Mouse (Mus musculus): ENCODE measurements at regions not wholly inside any gene's neighbourhood (a gene's known extent, or its start where the extent isn't known, plus 50 kb on each side); places are given as distances from the start of the nearest gene placed in this dataset.
"Not testable (repeated sequence)": the region's sequence is repeated elsewhere in the genome, so short reads cannot be mapped to it uniquely, and the experiment has no call there.

DNA sequence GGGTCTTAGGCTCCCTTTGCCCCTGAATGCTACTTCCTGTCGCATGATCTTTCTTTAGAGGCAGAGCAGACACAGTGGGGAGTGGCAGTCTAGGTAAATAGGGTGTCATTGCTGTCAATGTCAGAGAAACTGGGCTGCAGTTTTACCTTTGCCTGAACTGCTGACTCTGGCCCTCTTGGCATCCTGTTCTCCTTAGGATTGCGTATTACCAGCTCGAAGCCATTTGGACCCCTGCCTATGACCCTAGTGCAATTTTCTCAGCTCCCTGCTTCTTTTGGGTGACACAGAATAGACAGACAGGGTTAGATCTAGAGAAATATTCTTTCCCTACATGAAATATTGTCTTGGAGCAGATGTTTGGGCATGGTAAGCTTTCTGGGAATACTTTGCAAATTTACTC lies 467.3 kb upstream of the Slc35b3 start:
- WGBS, result 90% methylated on average over 3 of the region's 3 CpGs
- H3K36me3 ChIP-seq, result no peaks in the 10 kb centered on the region
- H3K4me2 ChIP-seq (replicated peaks), result no peak overlapping the region
- no peaks in the 10 kb centered on the region for H3K27me3 ChIP-seq
- no peaks in the 10 kb centered on the region for H3K4me1 ChIP-seq (replicated peaks)
- no peak overlapping the region for H3K4me3 ChIP-seq (replicated peaks)
- H3K27ac ChIP-seq, result no peak overlapping the region
- H3K9me3 ChIP-seq, result no peaks in the 10 kb centered on the region
- no peak overlapping the region for H3K9ac ChIP-seq (replicated peaks)
- no peak for ATAC-seq

DNA sequence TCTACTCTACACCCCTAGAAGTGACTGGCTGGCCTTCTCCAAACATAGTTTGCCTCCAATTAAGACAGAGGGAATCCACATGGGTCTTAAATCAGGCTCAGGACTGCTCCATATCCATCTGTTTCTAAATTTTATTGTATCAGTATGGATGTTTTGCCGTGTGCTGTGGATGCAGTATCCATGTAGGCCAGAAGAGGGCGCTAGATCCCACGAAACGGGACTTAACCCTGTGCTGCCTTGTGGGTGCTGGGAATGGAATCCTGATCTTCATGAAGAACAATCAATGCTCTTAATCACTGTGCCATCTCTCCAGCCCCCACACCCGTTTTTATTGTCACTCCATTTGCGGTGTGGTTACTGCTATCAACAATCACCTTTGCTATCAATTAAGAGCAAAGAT lies 465.3 kb upstream of the Slc35b3 start:
- ATAC-seq, result no peak
- H3K4me3 ChIP-seq (replicated peaks), result no peak overlapping the region
- H3K27me3 ChIP-seq, result no peaks in the 10 kb centered on the region
- H3K4me1 ChIP-seq (replicated peaks), result no peaks in the 10 kb centered on the region
- H3K36me3 ChIP-seq, result no peaks in the 10 kb centered on the region
- H3K27ac ChIP-seq, result no peak overlapping the region
- no peak overlapping the region for H3K9ac ChIP-seq (replicated peaks)
- 70% methylated on average over 6 of the region's 6 CpGs for WGBS
- no peak overlapping the region for H3K4me2 ChIP-seq (replicated peaks)
- no peaks in the 10 kb centered on the region for H3K9me3 ChIP-seq

DNA sequence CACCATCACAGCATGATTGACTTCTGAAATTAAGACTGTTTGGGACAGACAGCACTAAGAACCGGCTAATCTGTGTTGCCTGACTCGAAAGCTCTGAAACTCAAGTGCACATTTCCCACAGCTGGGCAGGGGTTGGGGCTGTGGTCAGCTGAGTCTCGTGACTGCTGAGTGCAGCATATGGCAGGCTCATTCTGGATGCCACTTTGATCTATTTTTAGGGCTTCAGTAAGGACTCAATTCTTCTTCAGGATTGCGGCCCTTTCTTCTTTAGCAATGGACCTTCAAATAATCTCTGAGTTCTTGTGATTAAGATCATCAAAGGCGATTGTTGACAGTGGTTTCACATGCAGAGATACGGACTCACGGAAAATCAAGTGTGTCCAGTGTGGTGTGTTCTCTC lies 457.5 kb upstream of the Slc35b3 start:
- WGBS, result 32% methylated on average over 7 of the region's 7 CpGs
- no peak overlapping the region for H3K4me3 ChIP-seq (replicated peaks)
- no peak for ATAC-seq

DNA sequence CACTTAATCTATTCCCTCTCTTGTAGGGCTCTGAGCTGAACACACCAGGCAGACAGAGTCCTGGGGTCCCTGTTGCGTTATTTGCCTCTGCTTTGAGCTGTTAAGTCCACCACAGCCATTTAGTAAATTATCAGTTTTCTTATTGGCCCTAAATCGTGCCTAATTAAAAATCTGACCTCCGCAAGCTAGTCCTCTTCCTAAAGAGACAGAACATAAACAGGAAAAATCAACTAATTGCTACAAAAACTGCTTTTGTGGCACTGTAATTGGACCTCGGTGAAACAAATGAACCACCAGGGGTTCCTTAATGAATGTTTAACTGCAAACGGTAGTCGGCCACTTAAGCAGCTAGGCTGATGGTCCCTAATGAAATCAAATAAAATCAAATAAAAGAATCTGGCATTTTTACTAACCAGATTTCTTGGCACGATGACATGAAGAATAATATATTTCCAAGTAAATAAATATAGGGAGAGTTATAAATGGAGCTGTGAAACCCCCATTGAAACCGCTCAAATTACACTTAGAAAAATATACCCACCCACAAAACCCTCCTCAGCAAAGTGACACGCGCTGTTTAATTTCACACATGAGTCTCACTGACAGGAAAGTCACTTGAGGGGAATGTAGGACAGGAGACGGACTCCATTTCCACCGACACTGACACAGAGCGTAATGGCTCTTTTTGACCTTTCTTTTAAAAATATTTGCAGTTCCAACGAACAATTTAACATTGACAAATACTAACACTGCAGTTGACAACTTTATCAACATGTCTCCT lies 451.0 kb upstream of the Slc35b3 start:
- Histone ChIP-seq H3K4me2 (replicated peaks) (no peak overlapping the region), H3K4me1 (replicated peaks) (no peaks in the 10 kb centered on the region), H3K36me3 (no peaks in the 10 kb centered on the region), H3K9ac (replicated peaks) (no peak overlapping the region), H3K4me3 (replicated peaks) (no peak overlapping the region), H3K27ac (no peak overlapping the region), H3K9me3 (no peaks in the 10 kb centered on the region), H3K27me3 (no peaks in the 10 kb centered on the region)
- 74% methylated on average over 14 of the region's 14 CpGs for WGBS
- ATAC-seq, result no peak

More for the DNA sequence above, 457.5 kb upstream of the Slc35b3 start:
- Histone ChIP-seq H3K27ac (no peak overlapping the region), H3K4me2 (replicated peaks) (no peak overlapping the region), H3K9me3 (no peaks in the 10 kb centered on the region), H3K9ac (replicated peaks) (no peak overlapping the region), H3K27me3 (no peaks in the 10 kb centered on the region), H3K4me1 (replicated peaks) (peaks cover 6% of the 10 kb centered on the region; the same call in 1 of the 2 replicates), H3K36me3 (no peaks in the 10 kb centered on the region)

DNA sequence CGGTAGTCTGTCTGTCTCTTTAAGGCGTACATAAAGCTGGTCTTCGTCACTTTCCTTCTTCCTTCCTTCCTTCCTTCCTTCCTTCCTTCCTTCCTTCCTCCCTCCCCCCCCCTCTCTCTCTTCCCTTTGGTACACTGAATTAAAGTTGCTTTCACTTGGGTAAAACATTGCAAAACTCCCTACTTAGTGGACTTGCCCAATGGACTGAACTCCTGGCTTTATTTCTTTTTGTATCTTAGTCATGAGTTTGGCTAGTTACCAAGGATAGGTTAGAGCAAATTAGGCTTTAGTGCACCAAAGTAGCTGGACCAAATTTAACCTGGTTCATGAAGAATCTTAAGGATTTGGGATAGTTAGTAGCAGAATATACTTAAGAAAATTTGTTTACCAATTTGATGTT lies 431.9 kb upstream of the Slc35b3 start:
- Histone ChIP-seq H3K27ac (no peak overlapping the region), H3K9me3 (no peaks in the 10 kb centered on the region), H3K4me2 (replicated peaks) (no peak overlapping the region), H3K4me1 (replicated peaks) (no peaks in the 10 kb centered on the region), H3K4me3 (replicated peaks) (no peak overlapping the region), H3K36me3 (no peaks in the 10 kb centered on the region), H3K9ac (replicated peaks) (no peak overlapping the region), H3K27me3 (no peaks in the 10 kb centered on the region)
- 92% methylated on average over 3 of the region's 3 CpGs for WGBS
- no peak for ATAC-seq

DNA sequence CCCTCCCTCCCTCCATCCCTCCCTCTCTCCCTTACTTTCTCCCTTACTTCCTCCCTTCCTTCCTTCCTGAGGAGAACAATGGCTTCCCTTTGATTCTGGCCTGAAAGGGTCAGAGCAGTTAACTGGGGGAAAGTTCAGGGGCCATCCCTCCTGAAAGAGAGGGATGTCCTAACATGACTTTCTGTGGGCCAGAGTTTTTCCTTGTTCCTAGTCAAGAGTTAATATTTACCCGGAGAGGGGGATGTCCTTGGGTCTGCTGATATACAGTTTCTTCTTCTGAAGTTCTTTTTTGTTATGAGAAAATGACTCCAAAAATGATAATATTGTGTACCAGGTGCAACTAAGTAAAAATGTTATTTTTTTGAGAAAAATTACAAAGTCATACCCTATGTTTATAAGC lies 431.5 kb upstream of the Slc35b3 start:
- not testable (repeated sequence) for H3K9me3 ChIP-seq; H3K36me3 ChIP-seq; H3K27ac ChIP-seq; H3K4me1 ChIP-seq (replicated peaks); H3K4me2 ChIP-seq (replicated peaks); H3K4me3 ChIP-seq (replicated peaks); ATAC-seq; H3K27me3 ChIP-seq; H3K9ac ChIP-seq (replicated peaks)
- WGBS, result 83% methylated on average over 1 of the region's 1 CpGs

DNA sequence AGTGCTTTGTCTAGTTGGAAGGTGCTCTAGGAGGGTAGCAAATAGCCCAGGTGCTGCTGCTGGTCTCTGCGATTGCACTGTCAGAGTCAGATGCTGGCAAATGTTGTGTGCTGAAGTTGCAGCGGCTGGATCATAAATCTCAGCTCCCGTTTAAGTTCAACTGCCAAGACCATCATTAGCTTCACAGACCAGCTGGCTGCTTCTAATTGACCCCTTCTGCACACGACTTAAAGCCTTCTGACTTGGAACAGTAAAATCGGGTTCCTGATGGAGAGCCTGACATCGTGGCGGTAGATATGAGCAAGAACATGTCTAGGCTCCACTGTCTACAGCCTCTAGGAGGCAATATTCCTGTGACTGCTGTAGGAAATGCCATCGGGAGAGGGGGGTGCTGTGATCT lies 416.0 kb upstream of the Slc35b3 start:
- Histone ChIP-seq H3K27ac (no peak overlapping the region), H3K9me3 (no peaks in the 10 kb centered on the region), H3K36me3 (no peaks in the 10 kb centered on the region), H3K4me2 (replicated peaks) (no peak overlapping the region), H3K4me3 (replicated peaks) (no peak overlapping the region), H3K27me3 (no peaks in the 10 kb centered on the region), H3K9ac (replicated peaks) (no peak overlapping the region), H3K4me1 (replicated peaks) (no peaks in the 10 kb centered on the region)
- 89% methylated on average over 8 of the region's 8 CpGs for WGBS
- no peak for ATAC-seq

DNA sequence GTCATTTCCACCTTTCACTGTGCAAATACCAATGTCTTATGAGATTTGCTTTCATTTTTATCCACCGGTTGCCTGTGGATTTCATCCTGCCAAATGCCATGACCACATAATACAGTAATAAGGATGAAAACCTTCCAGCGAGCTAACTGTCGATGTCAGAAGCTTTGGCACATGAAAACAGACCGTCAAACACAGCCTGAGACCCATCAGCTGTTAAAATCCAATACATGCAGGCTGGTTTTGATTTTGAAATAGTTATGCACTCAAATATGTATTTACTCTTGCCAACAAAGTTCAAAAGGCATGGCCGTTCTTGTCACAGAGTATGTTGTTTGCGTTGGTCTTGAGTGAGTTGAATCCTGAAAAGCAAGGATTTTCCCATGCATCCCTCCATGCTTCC lies 415.6 kb upstream of the Slc35b3 start:
- no peak for ATAC-seq
- H3K4me1 ChIP-seq (replicated peaks), result no peaks in the 10 kb centered on the region
- H3K27me3 ChIP-seq, result no peaks in the 10 kb centered on the region
- H3K9ac ChIP-seq (replicated peaks), result no peak overlapping the region
- no peaks in the 10 kb centered on the region for H3K9me3 ChIP-seq
- 91% methylated on average over 6 of the region's 6 CpGs for WGBS
- no peaks in the 10 kb centered on the region for H3K36me3 ChIP-seq
- no peak overlapping the region for H3K4me3 ChIP-seq (replicated peaks)
- H3K27ac ChIP-seq, result no peak overlapping the region
- no peak overlapping the region for H3K4me2 ChIP-seq (replicated peaks)

DNA sequence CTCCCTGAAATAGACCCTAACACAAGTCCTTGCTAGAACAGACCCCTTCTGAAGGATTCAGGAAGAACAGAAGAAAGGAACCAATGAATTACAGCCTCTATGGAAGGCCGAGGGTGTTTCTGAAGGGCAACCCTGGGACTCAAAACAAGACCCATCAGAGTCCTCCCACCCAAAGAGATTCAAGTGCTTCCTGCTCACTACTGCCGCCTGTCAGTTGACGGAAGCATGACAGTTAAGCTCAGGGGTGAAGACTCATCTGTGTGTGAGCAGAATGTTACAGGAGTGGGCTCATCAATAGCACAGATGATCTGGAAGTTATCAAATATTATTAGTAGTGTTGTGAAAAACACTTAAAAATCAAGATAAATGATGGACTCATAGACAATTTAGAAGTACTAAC lies 411.9 kb upstream of the Slc35b3 start:
- WGBS, result 83% methylated on average over 3 of the region's 3 CpGs
- ATAC-seq, result no peak
- no peak overlapping the region for H3K4me3 ChIP-seq (replicated peaks)

DNA sequence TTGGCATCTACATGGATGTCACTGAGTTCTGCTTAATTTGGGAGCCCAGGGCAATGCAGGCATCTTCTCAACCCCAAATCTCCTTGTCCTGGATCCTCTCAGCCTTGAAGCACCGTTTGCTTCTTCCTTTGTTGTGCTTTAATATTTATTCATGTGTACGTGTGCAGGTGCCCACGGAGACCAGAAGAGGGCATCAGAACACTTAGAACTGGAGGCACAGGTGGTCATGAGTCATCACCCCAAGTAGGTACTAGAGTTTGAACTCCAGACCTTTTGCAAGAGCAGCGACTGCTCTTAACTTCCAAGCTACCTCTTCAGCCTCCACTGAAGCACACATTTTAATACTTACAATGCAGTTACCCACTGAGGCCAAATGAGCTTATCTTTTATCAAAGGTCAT lies 403.0 kb upstream of the Slc35b3 start:
- H3K4me3 ChIP-seq (replicated peaks), result no peak overlapping the region
- WGBS, result 55% methylated on average over 4 of the region's 4 CpGs
- H3K9ac ChIP-seq (replicated peaks), result no peak overlapping the region
- H3K36me3 ChIP-seq, result no peaks in the 10 kb centered on the region
- H3K27ac ChIP-seq, result no peak overlapping the region
- no peak for ATAC-seq
- no peak overlapping the region for H3K4me2 ChIP-seq (replicated peaks)
- no peaks in the 10 kb centered on the region for H3K27me3 ChIP-seq
- H3K9me3 ChIP-seq, result no peaks in the 10 kb centered on the region
- no peaks in the 10 kb centered on the region for H3K4me1 ChIP-seq (replicated peaks)

More for the DNA sequence above, 411.9 kb upstream of the Slc35b3 start:
- Histone ChIP-seq H3K9ac (replicated peaks) (no peak overlapping the region), H3K4me1 (replicated peaks) (no peaks in the 10 kb centered on the region), H3K9me3 (no peaks in the 10 kb centered on the region), H3K36me3 (no peaks in the 10 kb centered on the region), H3K4me2 (replicated peaks) (no peak overlapping the region), H3K27me3 (no peaks in the 10 kb centered on the region), H3K27ac (no peak overlapping the region)

DNA sequence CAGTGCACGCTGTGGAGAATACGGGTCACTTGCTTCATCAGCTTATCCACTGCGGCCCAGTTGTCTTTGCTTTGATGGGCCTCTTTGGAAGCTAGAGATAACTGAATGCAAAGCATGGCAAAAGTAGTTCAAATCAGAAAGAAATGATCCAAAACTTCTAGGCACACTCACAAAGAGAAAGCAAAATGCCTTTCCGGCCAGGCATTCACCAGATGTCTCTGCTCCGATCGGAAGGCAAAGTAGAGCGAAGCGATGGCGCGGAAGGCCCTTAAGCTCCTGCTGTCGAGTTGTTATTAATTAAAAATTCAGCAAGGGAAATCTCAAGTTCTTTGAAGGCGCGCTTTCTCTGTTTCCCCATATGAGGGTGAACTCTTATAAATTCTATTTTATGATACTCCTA lies 401.9 kb upstream of the Slc35b3 start:
- Histone ChIP-seq H3K9ac (replicated peaks) (no peak overlapping the region), H3K4me2 (replicated peaks) (no peak overlapping the region), H3K36me3 (no peaks in the 10 kb centered on the region), H3K27me3 (no peaks in the 10 kb centered on the region), H3K9me3 (no peaks in the 10 kb centered on the region), H3K4me3 (replicated peaks) (no peak overlapping the region), H3K27ac (no peak overlapping the region), H3K4me1 (replicated peaks) (no peaks in the 10 kb centered on the region)
- WGBS, result 60% methylated on average over 13 of the region's 13 CpGs
- ATAC-seq, result no peak

DNA sequence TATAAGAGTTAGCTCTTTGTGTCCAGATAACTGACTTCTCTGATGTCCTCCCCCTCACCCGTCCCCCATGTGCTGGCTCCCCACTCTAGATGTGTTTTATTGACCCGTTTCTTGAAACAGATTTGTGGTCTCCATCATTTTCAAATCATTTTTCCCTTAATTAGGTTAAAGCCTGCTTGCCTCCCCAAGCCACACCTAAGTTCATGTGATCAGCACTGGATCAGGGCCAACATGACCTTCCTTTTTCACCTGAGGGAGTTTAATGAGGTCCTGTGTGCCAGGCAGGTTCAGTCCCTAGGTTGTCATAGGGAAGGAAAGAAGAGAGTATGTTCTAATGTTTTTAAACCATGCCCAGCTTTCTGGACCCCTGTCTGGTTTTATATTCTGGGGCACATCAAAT lies 390.9 kb upstream of the Slc35b3 start:
- WGBS, result 75% methylated on average over 2 of the region's 2 CpGs

DNA sequence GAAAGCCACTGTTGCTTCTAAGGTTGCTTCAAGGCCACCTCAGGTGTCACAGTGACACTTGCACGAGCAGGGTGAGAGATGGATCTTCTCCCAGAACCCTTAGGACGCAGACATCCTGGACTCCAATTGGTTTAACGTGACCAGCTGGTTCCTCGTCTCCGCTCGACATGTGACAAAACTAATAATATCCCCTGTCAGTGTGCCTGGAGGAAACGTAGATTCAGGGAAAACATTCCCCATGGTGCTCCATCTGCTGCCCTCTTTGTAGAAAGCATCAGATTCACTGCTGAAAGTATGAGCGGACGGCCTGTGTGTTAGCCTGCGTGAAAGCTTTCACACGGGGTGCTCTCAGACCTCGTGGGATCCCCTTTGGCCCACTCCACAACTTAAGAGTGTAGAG lies 390.0 kb upstream of the Slc35b3 start:
- Histone ChIP-seq H3K4me1 (replicated peaks) (0 out of 2 replicates have a peak, but pooled peaks cover 2% of the 10 kb centered on the region), H3K9me3 (no peaks in the 10 kb centered on the region), H3K9ac (replicated peaks) (no peak overlapping the region), H3K27me3 (no peaks in the 10 kb centered on the region), H3K4me2 (replicated peaks) (no peak overlapping the region), H3K27ac (no peak overlapping the region), H3K36me3 (no peaks in the 10 kb centered on the region), H3K4me3 (replicated peaks) (no peak overlapping the region)
- WGBS, result 73% methylated on average over 12 of the region's 12 CpGs
- no peak for ATAC-seq

More for the DNA sequence above, 390.9 kb upstream of the Slc35b3 start:
- no peaks in the 10 kb centered on the region for H3K9me3 ChIP-seq
- no peak overlapping the region for H3K9ac ChIP-seq (replicated peaks)
- H3K4me3 ChIP-seq (replicated peaks), result no peak overlapping the region
- ATAC-seq, result no peak
- H3K4me2 ChIP-seq (replicated peaks), result no peak overlapping the region
- H3K27me3 ChIP-seq, result no peaks in the 10 kb centered on the region
- H3K4me1 ChIP-seq (replicated peaks), result 0 out of 2 replicates have a peak, but pooled peaks cover 2% of the 10 kb centered on the region
- no peaks in the 10 kb centered on the region for H3K36me3 ChIP-seq
- no peak overlapping the region for H3K27ac ChIP-seq

Data from midbrain, embryonic 13.5 days (tissue).